Comparison of ENCODE assay signal across 10 mouse cellular contexts in genomic region chr14:76452751-76453360, GRCm38 (mm10). TPM values are rescaled to one million over a fixed set of nuclear protein-coding genes. Genes with fewer than 3 reads are reported as not detected.
DNase-seq lines count a peak whose midpoint lies in the region; ATAC-seq lines count a peak whose summit lies in the region.
"Had no signal": no experiment of that assay in that cellular context is flagged by ENCODE, and none has a peak within 500 bp of the region (broad histone marks: within the 10 kb centered on the region; RNA-seq: fewer than 3 reads in every experiment).

No protein-coding gene starts in this region.

- 64% methylated on average over 17 of the region's 17 CpGs for WGBS in heart, embryonic 15.5 days
- 82% methylated on average over 17 of the region's 17 CpGs for WGBS in heart, embryonic 11.5 days (ENCODE audit: insufficient replicate concordance)
- 50% methylated on average over 17 of the region's 17 CpGs for WGBS in hindbrain, embryonic 14.5 days

- H3K4me3 ChIP-seq in heart, embryonic 15.5 days: no peak overlapping the region
- H3K4me3 ChIP-seq in heart, embryonic 11.5 days (ENCODE audit: low read depth, low read length): no peak overlapping the region
- no peak overlapping the region for H3K4me3 ChIP-seq in hindbrain, embryonic 14.5 days (replicated peaks; ENCODE audit: low read length)
- H3K4me3 ChIP-seq: limb, embryonic 10.5 days; megakaryocyte, embryonic 14.5 days had no signal

- H3K27me3 ChIP-seq in heart, embryonic 15.5 days: no peaks in the 10 kb centered on the region
- H3K27me3 ChIP-seq in heart, embryonic 11.5 days (ENCODE audit: control insufficient read depth, insufficient read depth, low read length): no peaks in the 10 kb centered on the region
- no peaks in the 10 kb centered on the region for H3K27me3 ChIP-seq in hindbrain, embryonic 14.5 days (ENCODE audit: control insufficient read depth, insufficient read depth, low read length)

- H3K9me3 ChIP-seq in heart, embryonic 15.5 days (replicated peaks): no peaks in the 10 kb centered on the region
- H3K9me3 ChIP-seq in heart, embryonic 11.5 days (replicated peaks; ENCODE audit: control insufficient read depth, low read length): no peaks in the 10 kb centered on the region
- H3K9me3 ChIP-seq in hindbrain, embryonic 14.5 days (ENCODE audit: control insufficient read depth, low read length): no peaks in the 10 kb centered on the region
- H3K9me3 ChIP-seq: limb, embryonic 10.5 days; megakaryocyte, embryonic 14.5 days had no signal

- no peaks in the 10 kb centered on the region for H3K36me3 ChIP-seq in heart, embryonic 15.5 days
- H3K36me3 ChIP-seq in heart, embryonic 11.5 days (ENCODE audit: control insufficient read depth, insufficient read depth, low read length): no peaks in the 10 kb centered on the region
- peaks cover 11% of the 10 kb centered on the region; the same call in 1 of the 2 replicates for H3K36me3 ChIP-seq in hindbrain, embryonic 14.5 days (replicated peaks; ENCODE audit: control insufficient read depth, insufficient read depth)

- peaks cover 20% of the 10 kb centered on the region for H3K4me1 ChIP-seq in heart, embryonic 15.5 days (replicated peaks)
- peaks cover 7% of the 10 kb centered on the region; the same call in 1 of the 2 replicates for H3K4me1 ChIP-seq in heart, embryonic 11.5 days (ENCODE audit: control insufficient read depth, insufficient read depth, low read length)
- peaks cover 5% of the 10 kb centered on the region; the same call in 1 of the 2 replicates for H3K4me1 ChIP-seq in hindbrain, embryonic 14.5 days (replicated peaks; ENCODE audit: control insufficient read depth, insufficient read depth, low read length)
- H3K4me1 ChIP-seq: megakaryocyte, embryonic 14.5 days had no signal

- H3K27ac ChIP-seq in heart, embryonic 15.5 days: no peak overlapping the region
- no peak overlapping the region for H3K27ac ChIP-seq in heart, embryonic 11.5 days (ENCODE audit: low read depth, low read length)
- peak overlapping the region; percentile 10; the same call in 1 of the 2 replicates for H3K27ac ChIP-seq in hindbrain, embryonic 14.5 days
- H3K27ac ChIP-seq: limb, embryonic 10.5 days had no signal

- 0 out of 2 replicates have a peak overlapping the region, but pooled peaks have one; percentile 18 for H3K4me2 ChIP-seq in heart, embryonic 15.5 days
- H3K4me2 ChIP-seq in heart, embryonic 11.5 days: no peak overlapping the region
- H3K4me2 ChIP-seq in hindbrain, embryonic 14.5 days (replicated peaks): 0 out of 2 replicates have a peak overlapping the region, but pooled peaks have one; percentile 4

- no peak overlapping the region for H3K9ac ChIP-seq in heart, embryonic 15.5 days
- H3K9ac ChIP-seq in heart, embryonic 11.5 days (ENCODE audit: low read depth, low read length): no peak overlapping the region
- no peak overlapping the region for H3K9ac ChIP-seq in hindbrain, embryonic 14.5 days

- peak; percentile 56 to 61 for DNase-seq in right cerebral cortex, postnatal 10 days (ENCODE audit: low spot score in 2 of 2)
- no peak for DNase-seq in right cerebral cortex, adult 18-20 months
- DNase-seq in hindbrain, embryonic 14.5 days (ENCODE audit: low spot score): peak; percentile 63
- no peak for DNase-seq in kidney, adult 9 months
- no peak for DNase-seq in testis, postnatal 10 days (ENCODE audit: low spot score)
- DNase-seq: thymus, postnatal 36 days had no signal

- ATAC-seq in heart, embryonic 15.5 days (replicated peaks; ENCODE audit: insufficient number of reproducible peaks, insufficient read depth, low FRiP score, low read depth): 0 out of 2 replicates have a peak, but pooled peaks have one; percentile 28
- no peak for ATAC-seq in heart, embryonic 11.5 days (replicated peaks; ENCODE audit: insufficient number of reproducible peaks, low FRiP score, low TSS enrichment)
- ATAC-seq in hindbrain, embryonic 14.5 days (ENCODE audit: low FRiP score): peak; percentile 58

RNA-seq across cellular contexts. Expression of gene Tsc22d1, which starts 38.1 kb away (rescaled TPM):
- 266 and 375 TPM in 2 replicates for polyA plus RNA-seq in heart, embryonic 15.5 days (2015; fragmentation: Nextera tagmentation; extraction: Ambion mirVana)
- 444 and 455 TPM in 2 replicates for polyA plus RNA-seq in heart, embryonic 11.5 days (2014; fragmentation: Nextera tagmentation; extraction: Ambion mirVana)
- polyA plus RNA-seq in hindbrain, embryonic 14.5 days (2014; fragmentation: Nextera tagmentation; extraction: Ambion mirVana): 891 and 894 TPM in 2 replicates

Comparison
In these comparisons a context has a peak if more than half of its experiments do, and no peak if none do; other contexts are left out.
1. DNase-seq: peak in right cerebral cortex, postnatal 10 days (2 of 2) and hindbrain, embryonic 14.5 days (single experiment); none in right cerebral cortex, adult 18-20 months (single experiment), kidney, adult 9 months (single experiment) and testis, postnatal 10 days (single experiment).